Mouse (Mus musculus) MN1 (cell line): ENCODE data around the gene Rrp9.

Experiments
- DNase-seq: peaks from one replicate; pipeline ENCODE4 v3.0.0-alpha.2; 2016; ENCODE audit warnings: low spot score

The Rrp9 gene

GRCm38 (mm10) chr9:106456325-106457162, 19.2 kb upstream of the Rrp9 start:
- no peak for DNase-seq

- DNase-seq = no peak
Observed at GRCm38 (mm10) chr9:106457163-106457559, 18.6 kb upstream of the Rrp9 start.

GRCm38 (mm10) chr9:106457920-106458319, 17.8 kb upstream of the Rrp9 start:
- DNase-seq = no peak

GRCm38 (mm10) chr9:106459946-106460345, 15.8 kb upstream of the Rrp9 start:
- DNase-seq = no peak

GRCm38 (mm10) chr9:106460401-106461025, 15.2 kb upstream of the Rrp9 start:
- DNase-seq = no peak

GRCm38 (mm10) chr9:106461026-106461415, 14.7 kb upstream of the Rrp9 start:
- no peak for DNase-seq

- DNase-seq = no peak
Observed at GRCm38 (mm10) chr9:106461641-106462429, 13.9 kb upstream of the Rrp9 start.

GRCm38 (mm10) chr9:106462430-106462800, 13.3 kb upstream of the Rrp9 start:
- DNase-seq = no peak

- no peak for DNase-seq
Observed at GRCm38 (mm10) chr9:106463122-106464063, 12.4 kb upstream of the Rrp9 start.

- no peak for DNase-seq
Observed at GRCm38 (mm10) chr9:106464751-106465541, 10.8 kb upstream of the Rrp9 start.

- no peak for DNase-seq
Observed at GRCm38 (mm10) chr9:106465571-106466200, 10.1 kb upstream of the Rrp9 start, which contains the start of gene Gpr62. Gene Gpr62, minus strand, starts transcription at chr9:106465938.

GRCm38 (mm10) chr9:106466721-106467120, 9.0 kb upstream of the Rrp9 start:
- DNase-seq = no peak

GRCm38 (mm10) chr9:106467746-106468145, 8.0 kb upstream of the Rrp9 start:
- no peak for DNase-seq

- DNase-seq = no peak
Observed at GRCm38 (mm10) chr9:106469317-106469716, 6.4 kb upstream of the Rrp9 start.

- no peak for DNase-seq
Observed at GRCm38 (mm10) chr9:106469776-106470175, 6.0 kb upstream of the Rrp9 start.

GRCm38 (mm10) chr9:106470991-106471750, 4.6 kb upstream of the Rrp9 start:
- DNase-seq = no peak

GRCm38 (mm10) chr9:106471892-106472291, 3.9 kb upstream of the Rrp9 start:
- DNase-seq = no peak

- no peak for DNase-seq
Observed at GRCm38 (mm10) chr9:106472321-106472720, 3.4 kb upstream of the Rrp9 start.

- DNase-seq = no peak
Observed at GRCm38 (mm10) chr9:106473081-106473752, 2.5 kb upstream of the Rrp9 start.
